Mouse (Mus musculus) MEL (cell line): ENCODE results near the gene Spint2. TPM values are rescaled to one million over a fixed set of nuclear protein-coding genes. Genes with fewer than 3 reads are reported as not detected.
A peak's percentile ranks its signal among the peaks of the same experiment; 100 is the strongest.

Experiments used
- BHLHE40 ChIP-seq: IDR thresholded peaks from 2 replicates; pipeline ENCODE4 v1.6.1; 2012; ENCODE audit warnings: low read depth, mild to moderate bottlenecking, inconsistent platforms, low read length, improper control_type of control experiment, borderline replicate concordance
- CHD1 ChIP-seq: IDR thresholded peaks from 2 replicates; pipeline ENCODE4 v1.6.1; 2012; ENCODE audit warnings: low read depth, mild to moderate bottlenecking, inconsistent platforms, low read length, improper control_type of control experiment
- CHD2 ChIP-seq: IDR thresholded peaks from 2 replicates; pipeline ENCODE4 v1.6.1; 2011; ENCODE audit warnings: low read length, improper control_type of control experiment
- CTCF ChIP-seq, 3 experiments: IDR thresholded peaks in 2 of 3; conservative IDR thresholded peaks in 1 of 3; 2 replicates each; pipeline ENCODE4 v1.5.1; 2011 to 2012; ENCODE audit warnings: low read length in 3 of 3, low read depth in 2 of 3, mild to moderate bottlenecking in 2 of 3, improper control_type of control experiment in 1 of 3, inconsistent platforms in 1 of 3, mixed read lengths in 1 of 3, moderate library complexity in 1 of 3; ENCODE audit not compliant: control insufficient read depth in 1 of 3, insufficient read depth in 1 of 3, poor library complexity in 1 of 3, severe bottlenecking in 1 of 3
- E2F4 ChIP-seq: IDR thresholded peaks from 2 replicates; pipeline ENCODE4 v1.6.1; 2011; ENCODE audit warnings: low read depth, low read length, improper control_type of control experiment, borderline replicate concordance
- EP300 ChIP-seq, 2 experiments: IDR thresholded peaks; 2 replicates each; pipeline ENCODE4 v1.6.1; 2011; ENCODE audit warnings: improper control_type of control experiment in 2 of 2, low read length in 2 of 2, low read depth in 1 of 2, mild to moderate bottlenecking in 1 of 2
- GATA1 ChIP-seq: IDR thresholded peaks from 2 replicates; pipeline ENCODE4 v1.6.1; 2011; ENCODE audit warnings: low read depth, low read length, improper control_type of control experiment
- HCFC1 ChIP-seq: IDR thresholded peaks from 2 replicates; pipeline ENCODE4 v1.6.1; 2012; ENCODE audit warnings: low read depth, mild to moderate bottlenecking, inconsistent platforms, low read length, improper control_type of control experiment, moderate library complexity
- KAT2A ChIP-seq: conservative IDR thresholded peaks from 2 replicates; pipeline ENCODE4 v1.6.1; 2012; ENCODE audit warnings: low read depth, low read length, improper control_type of control experiment, inconsistent platforms
- MAZ ChIP-seq: IDR thresholded peaks from 2 replicates; pipeline ENCODE4 v1.6.1; 2012; ENCODE audit warnings: low read depth, mild to moderate bottlenecking, inconsistent platforms, low read length, improper control_type of control experiment
- MXI1 ChIP-seq: IDR thresholded peaks from 2 replicates; pipeline ENCODE4 v1.6.1; 2011; ENCODE audit warnings: mild to moderate bottlenecking, low read depth, low read length, improper control_type of control experiment
- MYC ChIP-seq: IDR thresholded peaks from 2 replicates; pipeline ENCODE4 v1.6.1; 2011; ENCODE audit warnings: low read depth, mild to moderate bottlenecking, low read length, improper control_type of control experiment, moderate library complexity
- NELFE ChIP-seq: IDR thresholded peaks from 2 replicates; pipeline ENCODE4 v1.6.1; 2011; ENCODE audit warnings: low read depth, low read length, improper control_type of control experiment
- NRF1 ChIP-seq: IDR thresholded peaks from 2 replicates; pipeline ENCODE4 v1.6.1; 2014; ENCODE audit warnings: low read depth, mild to moderate bottlenecking, inconsistent platforms, low read length, improper control_type of control experiment, moderate library complexity; ENCODE audit not compliant: poor library complexity, insufficient read depth, severe bottlenecking
- POLR2A ChIP-seq, 2 experiments: IDR thresholded peaks; 2 replicates each; pipeline ENCODE4 v1.6.1; 2011 to 2012; ENCODE audit warnings: low read length in 2 of 2, mild to moderate bottlenecking in 2 of 2, control low read depth in 1 of 2, improper control_type of control experiment in 1 of 2, low read depth in 1 of 2, moderate library complexity in 1 of 2; ENCODE audit not compliant: control insufficient read depth in 1 of 2, insufficient read depth in 1 of 2, poor library complexity in 1 of 2
- POLR2AphosphoS2 ChIP-seq: IDR thresholded peaks from 2 replicates; pipeline ENCODE4 v1.6.1; 2011; ENCODE audit warnings: low read length, improper control_type of control experiment
- RCOR1 ChIP-seq: IDR thresholded peaks from 2 replicates; pipeline ENCODE4 v1.6.1; 2012; ENCODE audit warnings: low read depth, mild to moderate bottlenecking, inconsistent platforms, low read length, improper control_type of control experiment
- SIN3A ChIP-seq: IDR thresholded peaks from 2 replicates; pipeline ENCODE4 v1.6.1; 2012; ENCODE audit warnings: low read length, improper control_type of control experiment, inconsistent platforms
- SMC3 ChIP-seq: IDR thresholded peaks from 2 replicates; pipeline ENCODE4 v1.6.1; 2011; ENCODE audit warnings: low read depth, low read length, improper control_type of control experiment
- TAL1 ChIP-seq: IDR thresholded peaks from 2 replicates; pipeline ENCODE4 v1.6.1; 2012; ENCODE audit warnings: mild to moderate bottlenecking, inconsistent platforms, low read length, moderate library complexity, mixed read lengths
- TBP ChIP-seq: IDR thresholded peaks from 2 replicates; pipeline ENCODE4 v1.8.0; 2011; ENCODE audit warnings: low read depth, low read length, improper control_type of control experiment
- TCF12 ChIP-seq: IDR thresholded peaks from 2 replicates; pipeline ENCODE4 v1.6.1; 2014; ENCODE audit warnings: low read depth, mild to moderate bottlenecking, inconsistent platforms, low read length, improper control_type of control experiment, moderate library complexity
- USF1 ChIP-seq: IDR thresholded peaks from 2 replicates; pipeline ENCODE4 v1.6.1; 2014; ENCODE audit warnings: low read depth, mild to moderate bottlenecking, inconsistent platforms, low read length, improper control_type of control experiment, moderate library complexity
- USF2 ChIP-seq, 2 experiments: IDR thresholded peaks; 2 replicates each; pipeline ENCODE4 v1.6.1; 2011 to 2012; ENCODE audit warnings: improper control_type of control experiment in 2 of 2, low read length in 2 of 2, borderline replicate concordance in 1 of 2, inconsistent platforms in 1 of 2, low read depth in 1 of 2, mild to moderate bottlenecking in 1 of 2; ENCODE audit not compliant: insufficient read depth in 1 of 2
- ZC3H11A ChIP-seq: IDR thresholded peaks from 2 replicates; pipeline ENCODE4 v1.6.1; 2012; ENCODE audit warnings: low read depth, mild to moderate bottlenecking, inconsistent platforms, low read length, improper control_type of control experiment
- ZKSCAN1 ChIP-seq: IDR thresholded peaks from 2 replicates; pipeline ENCODE4 v1.6.1; 2012; ENCODE audit warnings: low read depth, mild to moderate bottlenecking, inconsistent platforms, low read length, improper control_type of control experiment, moderate library complexity
- polyA plus RNA-seq, 2 experiments: library from polyadenylated mRNA; stranded (reverse) in 1 of 2; unstranded in 1 of 2; fragments of >175 nt in 1 of 2; fragments of >200 nt in 1 of 2; gene quantifications; 2 replicates each; pipeline versions ENCODE4 v1.2.1 to v1.2.4; 2012; ENCODE audit warnings: low replicate concordance in 2 of 2, low read depth in 1 of 2; ENCODE audit not compliant: insufficient read length in 2 of 2, insufficient read depth in 1 of 2, missing spikeins in 1 of 2
- total RNA-seq: library from RNA; depleted of rRNA; stranded (reverse); fragments of 300-350 nt; gene quantifications from 2 replicates; pipeline ENCODE4 v1.2.3, GENCODE M21; 2012

The Spint2 gene
- total and polyA plus RNA-seq, 3 experiments: 78.1 to 131 TPM; not detected in 1

DNA sequence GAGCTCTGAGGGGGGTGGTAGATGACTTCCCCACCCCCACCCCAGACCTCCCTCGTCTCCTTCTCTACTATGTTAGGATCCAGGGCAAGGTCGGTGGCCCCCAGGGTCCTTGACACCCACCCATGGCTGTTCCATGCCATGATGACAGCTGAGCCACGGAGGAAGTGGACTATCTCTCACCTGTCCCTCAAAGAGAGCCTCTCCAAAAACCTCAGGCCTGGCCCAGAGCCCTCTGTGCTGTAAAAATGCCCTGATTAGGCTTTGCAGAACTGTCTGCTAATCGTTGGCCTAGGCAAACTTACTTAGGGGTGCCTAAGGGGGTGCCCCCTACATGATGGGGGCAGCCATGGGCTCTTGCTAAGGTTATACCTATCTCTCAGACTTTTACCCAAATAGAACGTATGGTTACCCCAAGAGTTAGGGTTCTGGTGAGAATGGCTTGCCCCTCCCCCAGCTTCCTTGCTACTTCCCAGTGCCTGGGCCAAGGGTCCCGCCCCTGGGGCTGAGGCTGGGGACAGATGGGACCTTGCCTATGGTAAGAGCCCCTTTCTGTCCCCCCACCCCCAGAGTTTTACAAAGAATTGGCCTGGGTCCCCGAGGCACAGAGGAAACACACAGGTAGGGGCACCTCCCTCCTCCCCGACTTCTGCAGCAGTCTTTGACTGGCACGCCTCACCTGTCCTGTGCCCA is 32.0 kb upstream of the Spint2 start (continued):
- TF ChIP-seq USF2 (IDR thresholded peaks at IDR 0.05; ENCODE audit: borderline replicate concordance in 1 of 2, insufficient read depth in 1 of 2, low read depth in 1 of 2, low read length in 2 of 2) (no peak), POLR2AphosphoS2 (no peak), ZC3H11A (no peak), NELFE (no peak), KAT2A (no peak), TCF12 (peak; percentile 68; the same call in 1 of the 2 replicates), SIN3A (peak; percentile 25; the same call in 1 of the 2 replicates), CHD2 (no peak), MYC (no peak), CHD1 (no peak), MXI1 (no peak), TBP (no peak), RCOR1 (peak; percentile 52; the same call in 1 of the 2 replicates), EP300 (IDR thresholded peaks at IDR 0.05; ENCODE audit: low read depth in 1 of 2, low read length in 2 of 2) (peak; percentile 65 to 68; a peak in 3 of 4 replicates), POLR2A (IDR thresholded peaks at IDR 0.05; ENCODE audit: control insufficient read depth in 1 of 2, insufficient read depth in 1 of 2, low read depth in 1 of 2, low read length in 2 of 2, poor library complexity in 1 of 2) (no peak), ZKSCAN1 (no peak), NRF1 (no peak), CTCF (IDR thresholded peaks at IDR 0.05 in 2 of 3, conservative IDR thresholded peaks at IDR 0.05 in 1 of 3; ENCODE audit: control insufficient read depth in 1 of 3, insufficient read depth in 1 of 3, low read depth in 2 of 3, low read length in 3 of 3, poor library complexity in 1 of 3, severe bottlenecking in 1 of 3) (no peak), MAZ (no peak), SMC3 (no peak), BHLHE40 (0 out of 2 replicates have a peak, but pooled peaks have one; percentile 14), HCFC1 (no peak), TAL1 (peak; percentile 38), E2F4 (no peak), GATA1 (peak; percentile 32; the same call in 1 of the 2 replicates), USF1 (no peak)
